Mouse (Mus musculus) embryonic facial prominence, embryonic 14.5 days (tissue): ENCODE measurements at regions not wholly inside any gene's neighbourhood (a gene's known extent, or its start where the extent isn't known, plus 50 kb on each side); places are given as distances from the start of the nearest gene placed in this dataset.

Experiments used
- ATAC-seq: fragments of 200-750 bp; cut with Nextera tagmentation; 2 replicates; pipeline ENCODE4 v1.8.0; 2017; ENCODE audit warnings: low read depth, moderate number of reproducible peaks, moderate TSS enrichment
- DNase-seq: peaks from one replicate; pipeline ENCODE4 v3.0.0-alpha.2; 2015; ENCODE audit warnings: low spot score
- H3K27ac ChIP-seq: fragments of 300-500 bp; sonication (generic); replicated peaks from 2 replicates; pipeline ENCODE4 v1.5.1; 2014; ENCODE audit warnings: low read depth, mild to moderate bottlenecking, low read length, moderate library complexity
- H3K27me3 ChIP-seq: fragments of 300-500 bp; sonication (generic); replicated peaks from 2 replicates; pipeline ENCODE4 v1.6.1; 2014; ENCODE audit warnings: low read length; ENCODE audit not compliant: control insufficient read depth, insufficient read depth
- H3K36me3 ChIP-seq: fragments of 300-500 bp; sonication (generic); 2 replicates; pipeline ENCODE4 v1.6.1; 2014; ENCODE audit warnings: low read length, mixed read lengths; ENCODE audit not compliant: control insufficient read depth, insufficient read depth
- H3K4me1 ChIP-seq: fragments of 300-500 bp; sonication (generic); 2 replicates; pipeline ENCODE4 v1.6.1; 2014; ENCODE audit warnings: antibody characterized with exemption, low read length; ENCODE audit not compliant: control insufficient read depth, insufficient read depth
- H3K4me2 ChIP-seq: fragments of 300-500 bp; sonication (generic); 2 replicates; pipeline ENCODE4 v1.6.1; 2014; ENCODE audit warnings: low read depth, mild to moderate bottlenecking, low read length, moderate library complexity, mixed read lengths
- H3K4me3 ChIP-seq: fragments of 300-500 bp; sonication (generic); 2 replicates; pipeline ENCODE4 v1.5.1; 2014; ENCODE audit warnings: low read depth, mild to moderate bottlenecking, low read length
- H3K9ac ChIP-seq: fragments of 300-500 bp; sonication (generic); 2 replicates; pipeline ENCODE4 v1.6.1; 2014; ENCODE audit warnings: low read depth, mild to moderate bottlenecking, low read length, moderate library complexity, mixed read lengths
- H3K9me3 ChIP-seq: fragments of 300-500 bp; sonication (generic); 2 replicates; pipeline ENCODE4 v1.6.1; 2016; ENCODE audit warnings: low read length; ENCODE audit not compliant: control insufficient read depth
- WGBS: fragments of 180-500 bp; shearing (Covaris S2); extraction: QIAGEN DNeasy Blood & Tissue Kit; methylation state at CpG from one replicate; pipeline ENCODE4 v1.1.7; 2014; 5-methylcytosine and 5-hydroxymethylcytosine counted together

DNA sequence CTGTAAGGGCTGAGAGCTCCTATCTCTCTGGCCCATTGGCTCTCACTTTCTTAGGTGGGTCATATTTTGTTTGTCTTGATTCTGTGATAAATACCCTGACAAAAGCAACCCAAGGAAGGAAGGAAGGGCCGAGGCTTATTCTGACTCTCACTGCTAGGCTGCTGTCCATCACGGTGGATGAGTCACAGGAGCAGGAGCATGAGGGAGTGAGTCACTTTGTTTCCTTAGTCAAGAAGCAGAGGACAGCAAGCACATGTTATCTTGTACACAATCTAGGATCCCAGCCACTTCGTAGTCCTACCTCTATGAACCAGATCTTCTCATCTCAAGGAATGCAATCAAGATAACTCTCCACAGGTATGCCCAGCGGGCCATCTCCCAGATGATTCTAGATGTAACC, 69.9 kb downstream of the Atp6v1g3 start:
- ATAC-seq (no peak), DNase-seq (no peak)
- H3K4me2 ChIP-seq = no peak overlapping the region
- no peaks in the 10 kb centered on the region for H3K4me1 ChIP-seq
- H3K36me3 ChIP-seq = no peaks in the 10 kb centered on the region
- no peak overlapping the region for H3K27ac ChIP-seq
- H3K9ac ChIP-seq = no peak overlapping the region
- WGBS = 88% methylated on average over 4 of the region's 4 CpGs
- no peak overlapping the region for H3K4me3 ChIP-seq
- no peaks in the 10 kb centered on the region for H3K27me3 ChIP-seq
- no peaks in the 10 kb centered on the region for H3K9me3 ChIP-seq

DNA sequence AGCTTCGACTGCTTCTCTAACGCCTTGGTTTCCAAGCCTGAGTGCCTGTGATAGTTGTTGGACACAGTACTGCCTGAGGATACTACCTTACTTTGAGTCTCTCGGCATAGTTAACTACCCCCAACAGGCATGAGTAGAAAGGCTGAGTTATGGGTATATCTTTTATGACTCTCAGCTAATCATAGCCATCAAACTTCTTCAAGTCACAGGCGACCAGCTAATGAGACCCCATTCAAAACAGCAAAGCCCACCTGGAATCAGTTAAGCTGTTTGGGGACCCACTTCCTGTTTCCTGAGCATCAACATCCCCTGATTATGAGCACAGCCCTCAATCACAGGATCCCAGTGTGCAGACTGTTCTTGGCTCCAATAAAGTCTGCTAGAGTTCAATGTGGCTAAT, 71.4 kb downstream of the Atp6v1g3 start:
- Histone ChIP-seq H3K9me3 (no peaks in the 10 kb centered on the region), H3K4me2 (no peak overlapping the region), H3K4me1 (no peaks in the 10 kb centered on the region), H3K4me3 (no peak overlapping the region), H3K9ac (no peak overlapping the region), H3K27ac (no peak overlapping the region), H3K36me3 (no peaks in the 10 kb centered on the region), H3K27me3 (no peaks in the 10 kb centered on the region)
- ATAC-seq (no peak), DNase-seq (no peak)
- WGBS = 65% methylated on average over 4 of the region's 4 CpGs

DNA sequence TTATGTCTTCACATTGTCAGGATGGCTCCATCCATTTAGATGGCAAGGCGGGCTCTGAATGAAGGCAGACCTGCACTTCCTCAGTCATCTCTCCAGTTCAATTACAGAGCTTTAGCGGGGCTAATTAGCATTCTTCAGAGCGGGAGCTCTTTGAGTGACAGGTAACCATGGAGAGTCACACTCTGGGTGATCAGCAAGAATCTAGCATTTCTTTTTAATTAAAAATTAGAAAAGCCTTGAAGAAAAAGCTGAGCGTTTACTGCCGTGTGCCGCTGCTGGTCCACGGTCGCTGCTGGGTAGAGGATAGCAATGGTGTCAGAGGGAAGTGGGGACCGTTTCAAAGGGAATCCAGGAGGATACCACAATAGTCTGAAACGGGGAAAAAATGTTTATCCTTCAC, 72.5 kb downstream of the Atp6v1g3 start:
- ATAC-seq (no peak), DNase-seq (no peak)
- H3K27me3 ChIP-seq = no peaks in the 10 kb centered on the region
- H3K4me1 ChIP-seq = no peaks in the 10 kb centered on the region
- no peak overlapping the region for H3K9ac ChIP-seq
- H3K36me3 ChIP-seq = no peaks in the 10 kb centered on the region
- no peak overlapping the region for H3K27ac ChIP-seq
- H3K9me3 ChIP-seq = no peaks in the 10 kb centered on the region
- no peak overlapping the region for H3K4me3 ChIP-seq
- 35% methylated on average over 10 of the region's 10 CpGs for WGBS
- peak overlapping the region; percentile 31 for H3K4me2 ChIP-seq

DNA sequence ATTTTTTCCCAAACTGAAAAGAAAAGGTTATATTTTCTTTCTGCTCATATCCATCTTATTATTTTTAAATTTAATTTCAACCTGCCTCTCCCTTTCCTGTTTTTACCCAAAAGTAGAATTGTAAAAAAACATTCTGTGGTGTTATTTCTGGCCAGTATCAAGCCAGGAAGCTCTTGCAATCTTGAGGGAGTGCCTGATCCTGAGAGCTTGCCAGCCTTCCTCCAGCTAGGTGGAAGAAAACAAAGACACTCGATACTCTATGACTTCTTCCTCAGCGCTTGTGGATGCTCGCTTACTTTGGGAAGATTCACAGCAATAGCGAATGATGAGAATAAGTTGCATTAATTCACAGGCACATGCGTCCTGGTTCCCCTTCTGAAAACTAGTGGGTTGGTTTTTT, 73.4 kb downstream of the Atp6v1g3 start:
- Histone ChIP-seq H3K4me3 (no peak overlapping the region), H3K27me3 (no peaks in the 10 kb centered on the region), H3K27ac (no peak overlapping the region), H3K4me2 (no peak overlapping the region), H3K9me3 (no peaks in the 10 kb centered on the region), H3K36me3 (no peaks in the 10 kb centered on the region), H3K4me1 (no peaks in the 10 kb centered on the region), H3K9ac (no peak overlapping the region)
- WGBS = 57% methylated on average over 5 of the region's 5 CpGs
- no peak for DNase-seq
- no peak for ATAC-seq

DNA sequence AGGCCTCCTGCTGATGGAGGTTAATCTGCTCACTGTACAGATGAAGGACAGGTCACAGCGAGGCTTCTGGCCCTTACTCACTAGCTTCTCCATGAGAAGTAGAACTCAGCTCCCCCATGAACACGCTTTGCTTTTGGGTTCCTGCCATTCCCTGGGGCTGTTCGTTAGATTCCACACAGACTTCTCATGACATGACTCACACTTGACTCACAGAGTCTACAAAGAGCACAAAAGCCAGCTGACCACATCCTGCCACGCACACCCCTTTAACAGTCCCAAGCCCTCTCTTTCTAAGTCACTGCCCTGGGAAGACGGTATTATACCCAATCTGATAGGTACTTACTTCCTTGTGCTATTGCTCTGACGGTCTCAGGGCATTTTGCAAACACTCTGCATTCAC, 74.9 kb downstream of the Atp6v1g3 start:
- H3K9ac ChIP-seq = no peak overlapping the region
- H3K27me3 ChIP-seq = no peaks in the 10 kb centered on the region
- H3K27ac ChIP-seq = no peak overlapping the region
- H3K4me2 ChIP-seq = no peak overlapping the region
- no peaks in the 10 kb centered on the region for H3K4me1 ChIP-seq
- DNase-seq = peak; percentile 40
- H3K36me3 ChIP-seq = no peaks in the 10 kb centered on the region
- H3K9me3 ChIP-seq = no peaks in the 10 kb centered on the region
- no peak overlapping the region for H3K4me3 ChIP-seq
- WGBS = 56% methylated on average over 6 of the region's 6 CpGs
- ATAC-seq = no peak

DNA sequence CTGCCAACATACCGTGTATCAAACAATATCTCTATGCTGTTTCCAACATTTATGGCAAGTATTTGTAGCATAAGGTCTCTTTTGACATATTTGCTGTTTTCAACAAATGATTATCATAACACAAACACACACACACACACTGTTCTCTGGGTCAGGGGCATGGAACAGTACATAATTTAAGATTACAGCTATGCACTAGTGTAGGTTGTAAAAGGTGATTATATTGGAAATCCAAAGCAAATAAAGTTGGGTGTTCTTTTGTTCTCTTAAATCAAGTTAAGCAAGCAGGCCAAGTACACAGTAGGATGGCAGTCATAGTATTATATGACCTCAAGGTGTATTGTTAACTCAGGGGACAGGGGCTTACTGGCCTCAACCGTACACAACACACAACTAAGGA, 75.6 kb downstream of the Atp6v1g3 start:
- ATAC-seq = no peak
- Histone ChIP-seq H3K9ac (no peak overlapping the region), H3K4me2 (no peak overlapping the region), H3K4me3 (no peak overlapping the region), H3K9me3 (no peaks in the 10 kb centered on the region), H3K27ac (no peak overlapping the region), H3K4me1 (no peaks in the 10 kb centered on the region), H3K36me3 (no peaks in the 10 kb centered on the region), H3K27me3 (no peaks in the 10 kb centered on the region)
- no peak for DNase-seq
- WGBS = 91% methylated on average over 2 of the region's 2 CpGs

DNA sequence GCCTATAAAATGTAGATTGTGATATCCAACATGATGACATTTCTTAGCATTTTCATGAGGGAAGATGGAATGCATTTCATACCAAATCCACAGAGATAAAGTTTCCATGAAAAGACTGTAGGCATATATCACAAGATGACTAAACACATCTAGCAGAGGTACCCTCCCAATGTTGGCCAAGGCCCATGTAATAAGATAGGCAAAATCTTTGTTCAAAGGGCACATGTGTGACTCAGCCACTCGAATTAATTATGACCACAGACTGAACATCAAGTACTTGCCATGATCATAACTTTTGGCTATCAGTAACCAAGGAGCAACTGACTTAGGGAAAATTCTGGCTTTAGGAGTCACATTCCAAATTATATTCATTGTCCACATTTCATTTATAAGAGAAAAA, 82.9 kb downstream of the Atp6v1g3 start:
- Histone ChIP-seq H3K4me1 (no peaks in the 10 kb centered on the region), H3K27ac (no peak overlapping the region), H3K9ac (no peak overlapping the region), H3K4me3 (no peak overlapping the region), H3K27me3 (no peaks in the 10 kb centered on the region), H3K9me3 (0 out of 2 replicates have a peak, but pooled peaks cover 4% of the 10 kb centered on the region), H3K4me2 (no peak overlapping the region), H3K36me3 (no peaks in the 10 kb centered on the region)
- DNase-seq = no peak
- 66% methylated on average over 1 of the region's 1 CpGs for WGBS
- no peak for ATAC-seq

DNA sequence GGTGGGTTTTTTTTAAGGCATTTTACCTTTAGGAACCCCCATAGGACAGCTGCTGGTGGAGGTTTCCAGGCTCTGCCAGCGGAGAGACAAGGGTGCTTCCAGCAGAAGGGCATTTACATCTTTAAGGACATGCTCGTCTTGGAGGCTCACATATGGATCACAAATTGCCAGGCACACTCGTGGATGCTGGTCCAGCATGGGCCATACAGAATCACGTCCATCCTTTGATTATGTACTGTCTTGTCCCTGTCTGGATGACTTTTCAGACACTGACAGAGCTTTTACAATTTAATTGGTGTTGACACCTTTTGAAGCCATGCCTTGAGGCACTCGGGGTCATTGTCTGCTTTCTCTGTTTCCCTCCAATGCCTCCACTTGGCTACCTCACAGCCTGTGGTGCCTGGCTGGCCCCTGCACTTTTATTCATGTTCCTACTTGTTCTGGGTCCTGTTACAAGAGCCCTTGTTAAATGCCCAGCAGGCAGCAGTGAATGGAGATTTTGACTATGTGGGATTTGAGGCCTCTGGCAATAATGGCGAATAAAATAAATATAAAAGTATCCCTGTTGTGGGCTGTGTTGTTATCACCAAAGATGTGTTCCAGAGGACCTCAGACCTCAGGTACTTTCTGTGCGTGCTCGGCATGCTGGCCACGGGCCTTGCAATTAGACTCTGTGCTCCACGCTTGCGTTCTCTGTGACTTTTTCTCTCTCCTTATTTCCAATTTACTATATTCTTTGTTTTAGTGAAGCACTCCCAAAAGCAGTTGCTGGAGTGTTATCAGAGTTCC, 89.3 kb downstream of the Atp6v1g3 start:
- Histone ChIP-seq H3K9me3 (no peaks in the 10 kb centered on the region), H3K36me3 (no peaks in the 10 kb centered on the region), H3K4me2 (no peak overlapping the region), H3K9ac (no peak overlapping the region), H3K4me3 (no peak overlapping the region), H3K27me3 (no peaks in the 10 kb centered on the region), H3K4me1 (no peaks in the 10 kb centered on the region), H3K27ac (no peak overlapping the region)
- WGBS = 65% methylated on average over 11 of the region's 11 CpGs
- ATAC-seq = no peak
- no peak for DNase-seq

DNA sequence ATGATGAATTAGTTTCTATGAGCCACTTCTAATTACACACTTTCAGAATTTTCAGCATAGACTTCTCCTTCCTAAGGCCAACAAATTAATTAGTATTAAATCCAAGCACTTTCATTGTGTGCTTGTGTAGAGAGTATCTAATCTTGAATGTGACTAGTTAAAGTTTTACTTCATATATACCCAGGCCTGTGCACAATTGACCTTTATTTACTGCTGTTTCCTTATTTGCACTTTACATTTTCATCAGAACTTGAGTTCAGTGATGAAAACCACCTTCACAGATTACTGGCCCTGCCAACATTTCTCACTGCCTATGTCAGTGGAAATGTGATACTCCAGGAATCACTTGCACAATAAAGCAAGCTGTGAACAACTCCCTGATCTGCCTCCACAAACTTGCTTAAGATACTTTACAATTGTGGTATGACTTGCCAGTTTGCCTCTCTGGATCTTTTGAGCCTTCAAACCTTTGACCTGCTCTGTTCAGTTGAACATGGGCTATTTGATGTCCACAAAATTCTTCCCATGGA, 96.5 kb downstream of the Atp6v1g3 start:
- H3K4me3 ChIP-seq = no peak overlapping the region
- no peak overlapping the region for H3K27ac ChIP-seq
- no peak overlapping the region for H3K9ac ChIP-seq
- no peaks in the 10 kb centered on the region for H3K9me3 ChIP-seq
- no peaks in the 10 kb centered on the region for H3K4me1 ChIP-seq
- DNase-seq (peak; percentile 28), ATAC-seq (no peak)
- no peaks in the 10 kb centered on the region for H3K36me3 ChIP-seq
- H3K4me2 ChIP-seq = no peak overlapping the region
- no peaks in the 10 kb centered on the region for H3K27me3 ChIP-seq
